Mouse (Mus musculus) brown adipose tissue, adult 24 weeks (tissue): ENCODE results near the gene Gm28047. TPM values are rescaled to one million over a fixed set of nuclear protein-coding genes. Genes with fewer than 3 reads are reported as not detected.

Source experiments
- H3K27ac ChIP-seq: fragments of 200-500 bp; replicated peaks from 2 replicates; pipeline ENCODE4 v1.5.1; 2012; ENCODE audit warnings: low read depth, mild to moderate bottlenecking, low read length
- H3K4me1 ChIP-seq: fragments of 200-500 bp; 2 replicates; pipeline ENCODE4 v1.6.1; 2012; ENCODE audit warnings: low read length, mixed read lengths; ENCODE audit not compliant: control insufficient read depth, insufficient read depth, insufficient read length
- H3K4me3 ChIP-seq: fragments of 200-500 bp; 2 replicates; pipeline ENCODE4 v1.5.1; 2012; ENCODE audit warnings: low read depth, mild to moderate bottlenecking, low read length, moderate library complexity; ENCODE audit not compliant: insufficient read depth
- polyA plus RNA-seq: library from polyadenylated mRNA; stranded (reverse); fragments of >200 nt; gene quantifications from 2 replicates; pipeline ENCODE4 v1.2.4, GENCODE M21; 2012; ENCODE audit not compliant: missing spikeins, insufficient read depth, insufficient read length

The Gm28047 gene
- polyA plus RNA-seq, 1 experiment, result 0.75 TPM

- Histone ChIP-seq H3K4me3 (peak within 1 kb of the TSS; percentile 81), H3K27ac (peak within 1 kb of the TSS; percentile 98), H3K4me1 (peaks cover 4% of the 10 kb centered on the region; the same call in 1 of the 2 replicates)
Observed at GRCm38 (mm10) chr15:102517976-102518858, 106.7 kb downstream of the Gm28047 start, which contains the start of gene Tarbp2. Tarbp2 (plus strand) TSS chr15:102518192.

- H3K27ac ChIP-seq, result peak overlapping the region; percentile 90
- H3K4me1 ChIP-seq, result peaks cover 4% of the 10 kb centered on the region; the same call in 1 of the 2 replicates
- H3K4me3 ChIP-seq, result peak overlapping the region; percentile 67
Observed at GRCm38 (mm10) chr15:102517631-102517975, 107.3 kb downstream of the Gm28047 start.

GRCm38 (mm10) chr15:102516728-102517404 is 108.0 kb downstream of the Gm28047 start, which contains the start of gene Map3k12:
Map3k12 (minus strand) TSS chr15:102517064.
- Histone ChIP-seq H3K27ac (peak within 1 kb of the TSS; percentile 90), H3K4me1 (peaks cover 4% of the 10 kb centered on the region; the same call in 1 of the 2 replicates), H3K4me3 (peak within 1 kb of the TSS; percentile 67)

- Histone ChIP-seq H3K4me3 (peak overlapping the region; percentile 67), H3K27ac (no peak overlapping the region), H3K4me1 (peaks cover 4% of the 10 kb centered on the region; the same call in 1 of the 2 replicates)
Observed at GRCm38 (mm10) chr15:102516293-102516692, 108.6 kb downstream of the Gm28047 start.

GRCm38 (mm10) chr15:102515791-102516190 is 109.1 kb downstream of the Gm28047 start:
- peaks cover 4% of the 10 kb centered on the region; the same call in 1 of the 2 replicates for H3K4me1 ChIP-seq
- peak overlapping the region; percentile 67 for H3K4me3 ChIP-seq
- H3K27ac ChIP-seq, result no peak overlapping the region

- H3K4me3 ChIP-seq, result no peak overlapping the region
- H3K27ac ChIP-seq, result no peak overlapping the region
- H3K4me1 ChIP-seq, result peaks cover 4% of the 10 kb centered on the region; the same call in 1 of the 2 replicates
Observed at GRCm38 (mm10) chr15:102515261-102515660, 109.6 kb downstream of the Gm28047 start.

- peaks cover 4% of the 10 kb centered on the region; the same call in 1 of the 2 replicates for H3K4me1 ChIP-seq
- H3K27ac ChIP-seq, result no peak overlapping the region
- H3K4me3 ChIP-seq, result no peak overlapping the region
Observed at GRCm38 (mm10) chr15:102513004-102513403, 111.9 kb downstream of the Gm28047 start.

GRCm38 (mm10) chr15:102512471-102512870 is 112.4 kb downstream of the Gm28047 start:
- no peak overlapping the region for H3K4me3 ChIP-seq
- H3K27ac ChIP-seq, result no peak overlapping the region

GRCm38 (mm10) chr15:102512010-102512409 is 112.9 kb downstream of the Gm28047 start:
- no peak overlapping the region for H3K27ac ChIP-seq
- H3K4me1 ChIP-seq, result peaks cover 4% of the 10 kb centered on the region; the same call in 1 of the 2 replicates
- H3K4me3 ChIP-seq, result no peak overlapping the region

More at GRCm38 (mm10) chr15:102512471-102512870, 112.4 kb downstream of the Gm28047 start:
- peaks cover 4% of the 10 kb centered on the region; the same call in 1 of the 2 replicates for H3K4me1 ChIP-seq

- H3K27ac ChIP-seq, result no peak overlapping the region
- peak overlapping the region; percentile 68 for H3K4me3 ChIP-seq
- H3K4me1 ChIP-seq, result peaks cover 4% of the 10 kb centered on the region; the same call in 1 of the 2 replicates
Observed at GRCm38 (mm10) chr15:102511285-102511833, 113.5 kb downstream of the Gm28047 start.

GRCm38 (mm10) chr15:102510590-102511284 is 114.1 kb downstream of the Gm28047 start:
- H3K4me1 ChIP-seq, result no peaks in the 10 kb centered on the region; the same call in 1 of the 2 replicates
- peak overlapping the region; percentile 68 for H3K4me3 ChIP-seq
- no peak overlapping the region; the same call in 1 of the 2 replicates for H3K27ac ChIP-seq

GRCm38 (mm10) chr15:102510110-102510509 is 114.8 kb downstream of the Gm28047 start:
- Histone ChIP-seq H3K4me3 (peak overlapping the region; percentile 68), H3K27ac (no peak overlapping the region), H3K4me1 (no peaks in the 10 kb centered on the region; the same call in 1 of the 2 replicates)

- Histone ChIP-seq H3K4me1 (no peaks in the 10 kb centered on the region; the same call in 1 of the 2 replicates), H3K4me3 (no peak overlapping the region), H3K27ac (no peak overlapping the region)
Observed at GRCm38 (mm10) chr15:102508336-102508735, 116.5 kb downstream of the Gm28047 start.

- Histone ChIP-seq H3K4me3 (no peak overlapping the region), H3K27ac (no peak overlapping the region), H3K4me1 (no peaks in the 10 kb centered on the region; the same call in 1 of the 2 replicates)
Observed at GRCm38 (mm10) chr15:102507561-102507960, 117.3 kb downstream of the Gm28047 start.
